Mouse (Mus musculus): ENCODE measurements at regions not wholly inside any gene's neighbourhood (a gene's known extent, or its start where the extent isn't known, plus 50 kb on each side); places are given as distances from the start of the nearest gene placed in this dataset.

DNA sequence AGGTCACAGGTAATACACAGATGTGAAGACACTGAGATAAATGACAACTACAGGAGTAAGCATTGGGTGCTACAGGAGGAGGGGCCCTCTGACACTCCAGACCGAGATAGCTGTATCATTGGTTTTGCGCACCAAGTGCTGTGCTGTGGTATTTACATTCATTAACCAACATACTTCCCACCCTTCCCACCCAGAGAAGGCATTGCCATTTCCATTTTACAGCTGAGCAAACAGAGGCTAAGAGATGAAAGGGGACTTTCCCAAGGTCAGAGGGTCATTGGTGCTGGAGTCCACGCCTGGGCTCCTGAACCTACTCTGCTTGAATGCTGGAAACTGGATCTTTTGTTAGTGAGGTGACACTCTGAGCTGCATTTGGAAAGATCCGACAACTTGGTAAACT lies 132.5 kb downstream of the Plpp3 start:
- Histone ChIP-seq H3K9me3 (ENCODE audit: control insufficient read depth, low read length) (no peaks in the 10 kb centered on the region), H3K9ac (ENCODE audit: low read depth, low read length, severe bottlenecking) (no peak overlapping the region), H3K4me1 (ENCODE audit: control insufficient read depth, insufficient read depth, low read length) (peaks cover 11% of the 10 kb centered on the region), H3K27ac (replicated peaks; ENCODE audit: low read depth, low read length) (no peak overlapping the region), H3K36me3 (ENCODE audit: control insufficient read depth, insufficient read depth, low read length) (no peaks in the 10 kb centered on the region), H3K27me3 (ENCODE audit: control insufficient read depth, insufficient read depth, low read length) (no peaks in the 10 kb centered on the region), H3K4me2 (replicated peaks; ENCODE audit: low read depth, low read length, severe bottlenecking) (no peak overlapping the region), H3K4me3 (replicated peaks; ENCODE audit: low read length) (no peak overlapping the region)
- DNase-seq (ENCODE audit: low spot score) (no peak), ATAC-seq (ENCODE audit: low FRiP score, low read depth) (no peak)
- 63% methylated on average over 4 of the region's 4 CpGs for WGBS
- TF ChIP-seq POLR2A (IDR thresholded peaks at IDR 0.05; ENCODE audit: borderline replicate concordance, extremely low read depth, insufficient read depth, insufficient read length), result no peak

DNA sequence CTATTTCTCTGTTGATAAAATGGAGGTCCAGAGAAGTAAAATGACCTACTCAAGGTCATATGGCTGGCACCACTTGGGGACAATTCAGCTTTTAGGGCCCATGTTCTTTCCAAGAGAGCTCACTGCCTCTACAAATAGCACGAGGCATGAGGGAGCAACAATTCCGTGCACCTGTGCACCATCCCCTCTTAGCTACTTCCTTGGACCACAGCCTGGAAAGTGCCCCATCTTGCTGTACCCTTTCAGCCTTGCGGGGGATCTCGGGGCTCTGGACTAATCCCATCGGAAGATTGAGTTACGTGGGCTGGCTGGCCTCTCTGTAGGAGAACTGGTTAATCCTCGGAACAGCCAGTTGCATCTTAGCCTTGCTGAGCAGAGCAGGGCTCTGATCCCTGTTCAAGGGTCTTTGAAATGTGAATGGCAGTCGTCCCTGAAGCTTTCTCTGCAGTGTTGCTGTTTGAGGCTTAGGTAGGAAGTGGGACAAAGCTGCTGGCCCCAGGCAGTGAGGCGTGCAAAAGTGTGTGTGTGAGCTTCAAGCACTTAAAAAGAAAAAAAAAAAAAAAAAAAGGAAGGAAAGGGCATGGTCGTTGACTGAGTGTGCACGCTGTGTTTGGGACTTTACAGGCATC lies 133.8 kb downstream of the Plpp3 start:
- TF ChIP-seq POLR2A (IDR thresholded peaks at IDR 0.05; ENCODE audit: borderline replicate concordance, extremely low read depth, insufficient read depth, insufficient read length), result no peak
- H3K27ac ChIP-seq (replicated peaks; ENCODE audit: low read depth, low read length), result no peak overlapping the region
- no peak overlapping the region for H3K4me3 ChIP-seq (replicated peaks; ENCODE audit: low read length)
- ATAC-seq (ENCODE audit: low FRiP score, low read depth) (no peak), DNase-seq (ENCODE audit: low spot score) (no peak)
- no peaks in the 10 kb centered on the region for H3K27me3 ChIP-seq (ENCODE audit: control insufficient read depth, insufficient read depth, low read length)
- H3K9ac ChIP-seq (ENCODE audit: low read depth, low read length, severe bottlenecking), result no peak overlapping the region
- WGBS, result 22% methylated on average over 11 of the region's 11 CpGs
- no peaks in the 10 kb centered on the region for H3K36me3 ChIP-seq (ENCODE audit: control insufficient read depth, insufficient read depth, low read length)
- no peaks in the 10 kb centered on the region for H3K9me3 ChIP-seq (ENCODE audit: control insufficient read depth, low read length)
- H3K4me1 ChIP-seq (ENCODE audit: control insufficient read depth, insufficient read depth, low read length), result peaks cover 11% of the 10 kb centered on the region
- no peak overlapping the region for H3K4me2 ChIP-seq (replicated peaks; ENCODE audit: low read depth, low read length, severe bottlenecking)

GRCm38 (mm10) chr4:105291503-105291902 lies 134.4 kb downstream of the Plpp3 start:
- DNase-seq (ENCODE audit: low spot score) (no peak), ATAC-seq (ENCODE audit: low FRiP score, low read depth) (no peak)
- H3K9me3 ChIP-seq (ENCODE audit: control insufficient read depth, low read length), result no peaks in the 10 kb centered on the region
- no peak overlapping the region for H3K9ac ChIP-seq (ENCODE audit: low read depth, low read length, severe bottlenecking)
- 5% methylated on average over 1 of the region's 1 CpGs for WGBS
- TF ChIP-seq POLR2A (IDR thresholded peaks at IDR 0.05; ENCODE audit: borderline replicate concordance, extremely low read depth, insufficient read depth, insufficient read length), result no peak
- H3K4me1 ChIP-seq (ENCODE audit: control insufficient read depth, insufficient read depth, low read length), result peaks cover 11% of the 10 kb centered on the region
- H3K4me3 ChIP-seq (replicated peaks; ENCODE audit: low read length), result no peak overlapping the region
- no peak overlapping the region for H3K27ac ChIP-seq (replicated peaks; ENCODE audit: low read depth, low read length)
- H3K36me3 ChIP-seq (ENCODE audit: control insufficient read depth, insufficient read depth, low read length), result no peaks in the 10 kb centered on the region
- no peak overlapping the region for H3K4me2 ChIP-seq (replicated peaks; ENCODE audit: low read depth, low read length, severe bottlenecking)
- H3K27me3 ChIP-seq (ENCODE audit: control insufficient read depth, insufficient read depth, low read length), result no peaks in the 10 kb centered on the region

DNA sequence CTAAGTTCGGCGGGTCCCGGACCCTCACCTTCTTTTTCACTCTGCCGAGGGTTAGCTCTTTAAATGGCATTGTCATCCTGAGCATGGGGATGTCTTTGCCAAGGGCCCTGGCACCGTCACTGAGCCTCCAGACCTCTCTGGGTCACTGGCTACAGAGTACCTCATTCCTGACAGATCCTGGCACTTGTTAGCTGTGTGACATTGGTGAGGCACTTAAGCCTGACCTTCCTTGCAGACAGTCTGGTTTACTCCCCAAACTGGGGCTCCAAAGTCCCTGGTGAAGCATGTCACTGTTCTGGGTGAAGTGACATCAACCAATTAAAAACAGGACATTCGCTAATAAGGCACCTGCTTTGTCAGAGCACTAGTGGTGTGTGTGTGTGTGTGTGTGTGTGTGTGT lies 142.2 kb downstream of the Plpp3 start:
- H3K4me1 ChIP-seq (ENCODE audit: control insufficient read depth, insufficient read depth, low read length), result no peaks in the 10 kb centered on the region
- WGBS, result 83% methylated on average over 6 of the region's 6 CpGs
- H3K27ac ChIP-seq (replicated peaks; ENCODE audit: low read depth, low read length), result no peak overlapping the region
- no peaks in the 10 kb centered on the region for H3K36me3 ChIP-seq (ENCODE audit: control insufficient read depth, insufficient read depth, low read length)
- H3K9ac ChIP-seq (ENCODE audit: low read depth, low read length, severe bottlenecking), result no peak overlapping the region
- ATAC-seq (ENCODE audit: low FRiP score, low read depth), result no peak
- no peaks in the 10 kb centered on the region for H3K27me3 ChIP-seq (ENCODE audit: control insufficient read depth, insufficient read depth, low read length)
- H3K9me3 ChIP-seq (ENCODE audit: control insufficient read depth, low read length), result no peaks in the 10 kb centered on the region
- DNase-seq (ENCODE audit: low spot score), result no peak
- no peak for TF ChIP-seq POLR2A (IDR thresholded peaks at IDR 0.05; ENCODE audit: borderline replicate concordance, extremely low read depth, insufficient read depth, insufficient read length)
- H3K4me3 ChIP-seq (replicated peaks; ENCODE audit: low read length), result no peak overlapping the region
- H3K4me2 ChIP-seq (replicated peaks; ENCODE audit: low read depth, low read length, severe bottlenecking), result no peak overlapping the region

- H3K4me3 ChIP-seq (replicated peaks; ENCODE audit: low read length), result no peak overlapping the region
- ATAC-seq (ENCODE audit: low FRiP score, low read depth) (no peak), DNase-seq (ENCODE audit: low spot score) (no peak)
- no peaks in the 10 kb centered on the region for H3K9me3 ChIP-seq (ENCODE audit: control insufficient read depth, low read length)
- no peaks in the 10 kb centered on the region for H3K36me3 ChIP-seq (ENCODE audit: control insufficient read depth, insufficient read depth, low read length)
- H3K4me2 ChIP-seq (replicated peaks; ENCODE audit: low read depth, low read length, severe bottlenecking), result no peak overlapping the region
- WGBS, result 78% methylated on average over 1 of the region's 1 CpGs
- no peak overlapping the region for H3K27ac ChIP-seq (replicated peaks; ENCODE audit: low read depth, low read length)
- no peaks in the 10 kb centered on the region for H3K27me3 ChIP-seq (ENCODE audit: control insufficient read depth, insufficient read depth, low read length)
- H3K4me1 ChIP-seq (ENCODE audit: control insufficient read depth, insufficient read depth, low read length), result 0 out of 2 replicates have a peak, but pooled peaks cover 4% of the 10 kb centered on the region
- TF ChIP-seq POLR2A (IDR thresholded peaks at IDR 0.05; ENCODE audit: borderline replicate concordance, extremely low read depth, insufficient read depth, insufficient read length), result no peak
- no peak overlapping the region for H3K9ac ChIP-seq (ENCODE audit: low read depth, low read length, severe bottlenecking)
Observed at GRCm38 (mm10) chr4:105301547-105301946, 144.4 kb downstream of the Plpp3 start.

Data from limb, embryonic 14.5 days (tissue).